Mouse (Mus musculus) myocyte (in vitro differentiated cells): Measurements from ENCODE around the gene Xrn2.

Experiments
- E2F4 ChIP-seq: IDR thresholded peaks from one replicate; pipeline ENCODE4 v1.6.1; 2011; ENCODE audit warnings: mild to moderate bottlenecking, control low read depth, moderate library complexity; ENCODE audit not compliant: insufficient read depth
- MYOG ChIP-seq, 3 experiments: IDR thresholded peaks; one replicate each; pipeline ENCODE4 v1.6.1; 2011; ENCODE audit warnings: control low read depth in 2 of 3, low read depth in 2 of 3, mild to moderate bottlenecking in 2 of 3; ENCODE audit not compliant: insufficient read length in 2 of 3, control insufficient read depth in 1 of 3, insufficient read depth in 1 of 3
- POLR2A ChIP-seq: IDR thresholded peaks from one replicate; pipeline ENCODE4 v1.6.1; 2011; ENCODE audit warnings: low read depth, mild to moderate bottlenecking, control low read depth, moderate library complexity; ENCODE audit not compliant: insufficient read length
- USF1 ChIP-seq: IDR thresholded peaks from one replicate; pipeline ENCODE4 v1.6.1; 2011; ENCODE audit warnings: low read depth, mild to moderate bottlenecking, control low read depth, moderate library complexity

DNA sequence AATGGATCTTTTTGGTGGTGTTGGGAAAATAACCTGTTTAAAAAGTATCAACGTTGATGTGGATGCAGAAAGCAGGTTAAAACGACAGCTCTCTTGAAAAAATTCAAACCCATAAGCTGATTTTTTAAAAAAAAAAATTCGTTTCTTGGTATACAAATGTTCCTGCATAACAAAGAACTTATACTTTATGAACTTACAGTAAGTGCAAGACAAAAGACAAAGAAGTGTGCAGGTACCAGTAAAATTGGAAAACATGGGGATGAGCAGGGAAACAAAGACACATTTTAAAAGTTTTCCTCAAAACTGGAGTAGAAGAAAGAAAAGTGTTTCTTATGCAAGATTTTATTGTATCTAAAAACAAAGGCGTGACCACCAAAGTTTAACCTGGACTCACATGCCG lies 73.6 kb downstream of the Xrn2 start:
- TF ChIP-seq POLR2A (no peak), MYOG (IDR thresholded peaks at IDR 0.05; ENCODE audit: control insufficient read depth in 1 of 3, insufficient read depth in 1 of 3, insufficient read length in 2 of 3, low read depth in 2 of 3) (no peak), USF1 (no peak), E2F4 (no peak)
